Mouse (Mus musculus): ENCODE measurements around the gene Yipf3. TPM values are rescaled to one million over a fixed set of nuclear protein-coding genes. Genes with fewer than 3 reads are reported as not detected.
A peak's percentile ranks its signal among the peaks of the same experiment; 100 is the strongest.

Gene Yipf3
- total RNA-seq, 4 experiments from 2014 or later = 56.2 to 75.3 (median 61.7) TPM

- DNase-seq (ENCODE audit: low spot score in 2 of 2) = no peak
These were observed 35.3 kb downstream of the Yipf3 start for GRCm38 (mm10) chr17:46283140-46283539.

- no peak for DNase-seq (ENCODE audit: low spot score in 2 of 2)
These were observed 36.0 kb downstream of the Yipf3 start for GRCm38 (mm10) chr17:46283911-46284310.

GRCm38 (mm10) chr17:46284653-46285052, 36.8 kb downstream of the Yipf3 start:
- DNase-seq (ENCODE audit: low spot score in 2 of 2) = no peak

- no peak for DNase-seq (ENCODE audit: low spot score in 2 of 2)
These were observed 37.5 kb downstream of the Yipf3 start for GRCm38 (mm10) chr17:46285407-46285806.

GRCm38 (mm10) chr17:46287678-46288095, 39.8 kb downstream of the Yipf3 start:
- DNase-seq (ENCODE audit: low spot score in 2 of 2) = no peak

- no peak for DNase-seq (ENCODE audit: low spot score in 2 of 2)
These were observed 48.7 kb downstream of the Yipf3 start for GRCm38 (mm10) chr17:46296601-46297000.

GRCm38 (mm10) chr17:46297028-46297363, 49.1 kb downstream of the Yipf3 start:
- DNase-seq (ENCODE audit: low spot score in 2 of 2) = no peak

GRCm38 (mm10) chr17:46297364-46298219, 49.7 kb downstream of the Yipf3 start, which contains the start of gene Dlk2:
Gene Dlk2, plus strand, starts transcription at chr17:46297421.
- no peak for DNase-seq (ENCODE audit: low spot score in 2 of 2)

- peak; percentile 62 to 68 for DNase-seq (ENCODE audit: low spot score in 2 of 2)
These were observed 50.5 kb downstream of the Yipf3 start for GRCm38 (mm10) chr17:46298220-46298913.

- DNase-seq (ENCODE audit: low spot score in 2 of 2) = no peak
These were observed 54.0 kb downstream of the Yipf3 start for GRCm38 (mm10) chr17:46301892-46302291.

Small RNAs within 50 kb of the gene (microRNA-seq; reads per million reads assigned to microRNA genes)
- not detected for gene Mir693

Other genes starting within 250 kb of the Yipf3 start
- 100 to 1,000 TPM in 3 of 4 experiments, 10 to 100 TPM in 1; 88.9 to 165 (median 110) TPM for gene Vegfa, start 215.7 kb upstream of the Yipf3 start, total RNA-seq (2022)
- gene Mrps18a, start 137.1 kb upstream of the Yipf3 start, total RNA-seq (2022) = 10 to 100 TPM; 78.9 to 93.4 (median 89.2) TPM
- under 1 TPM in 3 of 4 experiments, not detected in 1; 0.34 to 0.58 (median 0.40) TPM for gene Rsph9, start 103.9 kb upstream of the Yipf3 start, total RNA-seq (2022)
- 10 to 100 TPM; 14.1 to 26.9 (median 18.9) TPM for gene Mad2l1bp, start 94.5 kb upstream of the Yipf3 start, total RNA-seq (2022)
- 10 to 100 TPM; 37.0 to 43.9 (median 40.3) TPM for gene Gtpbp2, start 87.0 kb upstream of the Yipf3 start, total RNA-seq (2022)
- 10 to 100 TPM; 12.3 to 16.2 (median 14.3) TPM for gene Polh, start 45.4 kb upstream of the Yipf3 start, total RNA-seq (2022)
- gene Xpo5, start 45.3 kb upstream of the Yipf3 start, total RNA-seq (2022) = 10 to 100 TPM in 2 of 4 experiments, 1 to 10 TPM in 2; 8.0 to 10.3 (median 9.6) TPM
- 10 to 100 TPM; 12.9 to 20.4 (median 16.6) TPM for gene Polr1c, start within 50 bp of the Yipf3 start, total RNA-seq (2022)
- gene Lrrc73, start 5.5 kb downstream of the Yipf3 start, total RNA-seq (2022) = not detected
- gene Tjap1, start 34.9 kb downstream of the Yipf3 start, total RNA-seq (2022) = 10 to 100 TPM; 35.8 to 40.7 (median 37.8) TPM
- under 1 TPM in 1 of 4 experiments, not detected in 3; 0.19 TPM for gene Dlk2, start 49.3 kb downstream of the Yipf3 start, total RNA-seq (2022)
- gene Abcc10, start 80.3 kb downstream of the Yipf3 start, total RNA-seq (2022) = 1 to 10 TPM; 2.0 to 4.1 (median 2.4) TPM
- 10 to 100 TPM; 12.4 to 15.7 (median 13.4) TPM for gene Zfp318, start 135.7 kb downstream of the Yipf3 start, total RNA-seq (2022)
- gene Crip3, start 180.8 kb downstream of the Yipf3 start, total RNA-seq (2022) = 1 to 10 TPM in 1 of 4 experiments, under 1 TPM in 1, not detected in 2; 0.40 to 1.5 TPM
- gene Slc22a7, start 190.4 kb downstream of the Yipf3 start, total RNA-seq (2022) = not detected
- under 1 TPM; 0.05 to 0.16 (median 0.08) TPM for gene Ttbk1, start 239.6 kb downstream of the Yipf3 start, total RNA-seq (2022)
- gene Dnph1, start 248.6 kb downstream of the Yipf3 start, total RNA-seq (2022) = 1 to 10 TPM; 5.2 to 8.5 (median 7.1) TPM

All from gastrocnemius, adult 8-10 months (tissue).